Mouse (Mus musculus) heart, adult 2 months (tissue): Measurements from ENCODE around the gene Bcl9l.

Experiments
- CTCF ChIP-seq: fragments of 200-600 bp; IDR thresholded peaks from 2 replicates; pipeline ENCODE4 v1.8.1; 2022; ENCODE audit warnings: antibody characterized with exemption, mild to moderate bottlenecking, moderate library complexity
- EP300 ChIP-seq: fragments of 200-500 bp; IDR thresholded peaks from 2 replicates; pipeline ENCODE4 v1.6.1; 2011; ENCODE audit warnings: low read depth, low read length, control low read depth; ENCODE audit not compliant: insufficient read depth

DNA sequence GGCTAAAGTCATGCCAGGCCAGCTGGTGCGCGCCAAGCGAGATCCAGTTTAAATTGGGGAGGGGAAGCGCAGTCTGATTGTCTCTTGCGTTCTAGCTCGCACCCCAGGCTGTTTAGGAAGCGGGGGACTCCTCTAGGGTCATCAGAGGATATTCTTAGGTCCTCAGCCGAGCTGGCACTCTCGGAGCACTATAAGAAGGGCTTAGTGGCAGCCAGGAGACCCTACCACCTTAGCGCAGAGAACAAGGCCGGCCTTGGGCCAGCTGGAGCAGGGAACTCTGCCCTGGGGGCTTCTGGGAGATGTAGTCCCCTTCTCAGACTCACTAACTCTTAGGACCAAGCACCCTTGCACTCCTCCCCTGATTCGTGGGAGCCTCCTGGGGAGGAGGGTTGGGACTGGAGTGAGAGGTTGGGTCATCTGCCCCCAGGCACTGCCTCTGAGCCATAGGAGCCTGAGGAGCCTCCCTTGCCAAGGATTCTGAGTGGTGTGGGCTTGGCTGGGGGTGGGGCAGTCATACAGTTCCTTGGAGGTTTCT lies 952 bp downstream of the Bcl9l start:
- TF ChIP-seq CTCF (no peak), EP300 (0 out of 2 replicates have a peak, but pooled peaks have one; percentile 43)
